Mouse (Mus musculus): ENCODE data around the gene Ank3. TPM values are rescaled to one million over a fixed set of nuclear protein-coding genes. Genes with fewer than 3 reads are reported as not detected.

Gene Ank3
- polyA plus RNA-seq, 1 experiment from 2014 or later: 44.7 TPM

GRCm38 (mm10) chr10:70067169-70068115 lies 668.9 kb downstream of the Ank3 start:
- Histone ChIP-seq H3K27me3 (ENCODE audit: insufficient read depth, poor library complexity, severe bottlenecking) (no peaks in the 10 kb centered on the region; the same call in 1 of the 2 replicates), H3K9me3 (peaks cover 6% of the 10 kb centered on the region; the same call in 1 of the 2 replicates), H3K4me3 (no peak overlapping the region), H3K27ac (no peak overlapping the region), H3K4me1 (replicated peaks) (peaks cover 7% of the 10 kb centered on the region; the same call in 1 of the 2 replicates), H3K36me3 (no peaks in the 10 kb centered on the region)
- no peak for DNase-seq (ENCODE audit: low spot score)
- WGBS: 67% methylated on average over 6 of the region's 6 CpGs

GRCm38 (mm10) chr10:70069321-70069720 lies 670.7 kb downstream of the Ank3 start:
- peaks cover 6% of the 10 kb centered on the region; the same call in 1 of the 2 replicates for H3K9me3 ChIP-seq
- no peak overlapping the region for H3K4me3 ChIP-seq
- H3K4me1 ChIP-seq (replicated peaks): peaks cover 7% of the 10 kb centered on the region; the same call in 1 of the 2 replicates
- H3K27me3 ChIP-seq (ENCODE audit: insufficient read depth, poor library complexity, severe bottlenecking): no peaks in the 10 kb centered on the region; the same call in 1 of the 2 replicates
- DNase-seq (ENCODE audit: low spot score): no peak
- H3K36me3 ChIP-seq: no peaks in the 10 kb centered on the region
- no peak overlapping the region for H3K27ac ChIP-seq
- WGBS: 51% methylated on average over 6 of the region's 6 CpGs

- WGBS: 88% methylated on average over 4 of the region's 4 CpGs
- H3K9me3 ChIP-seq: peaks cover 6% of the 10 kb centered on the region; the same call in 1 of the 2 replicates
Observed at GRCm38 (mm10) chr10:70071334-70071733, 672.8 kb downstream of the Ank3 start.

More at GRCm38 (mm10) chr10:70071334-70071733, 672.8 kb downstream of the Ank3 start:
- Histone ChIP-seq H3K27me3 (ENCODE audit: insufficient read depth, poor library complexity, severe bottlenecking) (no peaks in the 10 kb centered on the region; the same call in 1 of the 2 replicates), H3K36me3 (no peaks in the 10 kb centered on the region), H3K4me1 (replicated peaks) (peaks cover 7% of the 10 kb centered on the region; the same call in 1 of the 2 replicates), H3K27ac (no peak overlapping the region), H3K4me3 (no peak overlapping the region)
- DNase-seq (ENCODE audit: low spot score): no peak

Other genes starting within 250 kb of the Ank3 start
- 12.8 and 15.0 TPM in 2 replicates for gene Rhobtb1, start 247.3 kb upstream of the Ank3 start, polyA plus RNA-seq (2016; fragmentation: Nextera tagmentation; extraction: Ambion mirVana)
- 0.81 and 0.96 TPM in 2 replicates for gene A930033H14Rik, start 185.7 kb upstream of the Ank3 start, polyA plus RNA-seq (2016; fragmentation: Nextera tagmentation; extraction: Ambion mirVana)
- gene Cdk1, start 45.8 kb upstream of the Ank3 start, polyA plus RNA-seq (2016; fragmentation: Nextera tagmentation; extraction: Ambion mirVana): 410 and 491 TPM in 2 replicates

Data from hindbrain, embryonic 10.5 days (tissue).